13 mouse cellular contexts compared by ENCODE assay signal in the genomic region with DNA sequence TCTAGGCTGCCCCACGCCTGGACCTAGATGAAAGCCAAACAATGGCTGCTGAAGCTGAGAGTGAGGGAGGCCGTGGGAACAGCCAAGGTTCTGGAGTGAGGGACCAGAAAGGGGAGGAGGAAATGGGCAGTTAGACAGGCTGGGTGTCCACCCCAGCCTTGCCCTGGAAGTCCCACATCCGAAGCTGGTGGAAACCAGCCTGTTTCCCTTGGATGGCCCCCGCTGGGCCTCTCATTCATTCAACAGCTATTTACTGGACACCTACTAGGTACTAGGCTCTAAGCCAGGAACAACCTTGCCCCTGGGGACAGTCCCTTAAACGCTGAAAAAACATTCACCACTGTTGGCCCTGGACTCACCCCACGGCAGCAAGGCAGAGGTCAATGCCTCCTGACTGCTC.
DNase-seq lines count a peak whose midpoint lies in the region; ATAC-seq and TF ChIP-seq lines count a peak whose summit lies in the region.
"Had no signal": no experiment of that assay in that cellular context is flagged by ENCODE, and none has a peak within 500 bp of the region (broad histone marks: within the 10 kb centered on the region; RNA-seq: fewer than 3 reads in every experiment).

No protein-coding gene starts in this region.

- WGBS in liver, adult 2 months = 26% methylated on average over 6 of the region's 6 CpGs
- WGBS in heart, embryonic 13.5 days = 46% methylated on average over 6 of the region's 6 CpGs

- TF ChIP-seq CTCF in liver, adult 2 months (IDR thresholded peaks at IDR 0.05; ENCODE audit: low read depth, low read length) = no peak

- H3K4me1 ChIP-seq in liver, adult 2 months (ENCODE audit: control insufficient read depth, insufficient read depth, low read length) = no peaks in the 10 kb centered on the region
- H3K4me1 ChIP-seq in heart, embryonic 13.5 days = peaks cover 28% of the 10 kb centered on the region

- intact Hi-C loops in gastrocnemius, postnatal 14 days (cut with DNase I; ENCODE audit: low total_unique reads) = no loop called here

- no peaks in the 10 kb centered on the region for H3K36me3 ChIP-seq in liver, adult 2 months (ENCODE audit: control insufficient read depth, insufficient read depth, low read length)
- no peaks in the 10 kb centered on the region for H3K36me3 ChIP-seq in heart, embryonic 13.5 days
- H3K36me3 ChIP-seq: embryonic facial prominence, embryonic 12.5 days had no signal

- H3K27me3 ChIP-seq in liver, adult 2 months (ENCODE audit: control insufficient read depth, insufficient read depth, low read length) = no peaks in the 10 kb centered on the region
- H3K27me3 ChIP-seq in heart, embryonic 13.5 days (replicated peaks) = no peaks in the 10 kb centered on the region
- H3K27me3 ChIP-seq: CH12.LX; embryonic facial prominence, embryonic 12.5 days; forebrain, embryonic 13.5 days had no signal

- H3K4me3 ChIP-seq in liver, adult 2 months (ENCODE audit: insufficient read depth, low read depth, low read length) = no peak overlapping the region
- no peak overlapping the region for H3K4me3 ChIP-seq in heart, embryonic 13.5 days
- H3K4me3 ChIP-seq: embryonic facial prominence, embryonic 12.5 days; forebrain, embryonic 13.5 days had no signal

- no peak overlapping the region for H3K27ac ChIP-seq in liver, adult 2 months (replicated peaks; ENCODE audit: insufficient read depth, low read depth, low read length)
- H3K27ac ChIP-seq in heart, embryonic 13.5 days (replicated peaks) = peak overlapping the region; percentile 41
- H3K27ac ChIP-seq: embryonic facial prominence, embryonic 12.5 days; forebrain, embryonic 13.5 days had no signal

- H3K9ac ChIP-seq in liver, adult 2 months (ENCODE audit: low read depth, low read length) = no peak overlapping the region
- H3K9ac ChIP-seq in heart, embryonic 13.5 days = no peak overlapping the region
- H3K9ac ChIP-seq: embryonic facial prominence, embryonic 12.5 days; forebrain, embryonic 13.5 days had no signal

- H3K9me3 ChIP-seq in heart, embryonic 13.5 days = peaks cover 6% of the 10 kb centered on the region

- H3K79me2 ChIP-seq in liver, adult 2 months (ENCODE audit: control insufficient read depth, insufficient read depth, low read length) = no peaks in the 10 kb centered on the region

- peak; percentile 29; the same call in 1 of the 2 replicates for ATAC-seq in heart, embryonic 13.5 days (ENCODE audit: extremely low read depth, insufficient number of reproducible peaks, low FRiP score, low TSS enrichment)
- ATAC-seq: forebrain, embryonic 13.5 days had no signal

- peak; percentile 53 for DNase-seq in gastrocnemius, postnatal 25 days
- DNase-seq in gastrocnemius, postnatal 14 days = no peak
- DNase-seq in liver, adult 2 months (ENCODE audit: extremely low read depth, low read depth, low spot score) = peak; percentile 52
- no peak for DNase-seq in liver
- DNase-seq in adipocyte (ENCODE audit: low spot score) = peak; percentile 94
- no peak for DNase-seq in urinary bladder, adult 18-20 months (ENCODE audit: low spot score in 2 of 2)
- no peak for DNase-seq in testis, postnatal 10 days (ENCODE audit: low spot score)
- DNase-seq: cerebellum, adult 9-11 months; kidney, adult 11 months had no signal

- no peak for TF ChIP-seq POLR2A in liver, adult 2 months (IDR thresholded peaks at IDR 0.05; ENCODE audit: extremely low read depth, insufficient read depth, low read length)

- no peak overlapping the region for H3K4me2 ChIP-seq in heart, embryonic 13.5 days
- H3K4me2 ChIP-seq: embryonic facial prominence, embryonic 12.5 days; forebrain, embryonic 13.5 days had no signal

Comparison
In these comparisons a context has a peak if more than half of its experiments do, and no peak if none do; other contexts are left out.
1. DNase-seq: peak in gastrocnemius, postnatal 25 days (single experiment), liver, adult 2 months (single experiment) and adipocyte (single experiment); none in gastrocnemius, postnatal 14 days (single experiment), liver (single experiment), urinary bladder, adult 18-20 months (0 of 2) and testis, postnatal 10 days (single experiment).